Mouse (Mus musculus) common myeloid progenitor, adult 5-6 weeks (primary cell): ENCODE measurements at regions not wholly inside any gene's neighbourhood (a gene's known extent, or its start where the extent isn't known, plus 50 kb on each side); places are given as distances from the start of the nearest gene placed in this dataset.
A peak's percentile ranks its signal among the peaks of the same experiment; 100 is the strongest.

Source experiments
- ATAC-seq: replicated peaks from 2 replicates; pipeline ENCODE4 v1.8.0; 2016; ENCODE audit warnings: low read depth, mild to moderate bottlenecking, moderate TSS enrichment, inconsistent platforms; ENCODE audit not compliant: poor library complexity, severe bottlenecking

DNA sequence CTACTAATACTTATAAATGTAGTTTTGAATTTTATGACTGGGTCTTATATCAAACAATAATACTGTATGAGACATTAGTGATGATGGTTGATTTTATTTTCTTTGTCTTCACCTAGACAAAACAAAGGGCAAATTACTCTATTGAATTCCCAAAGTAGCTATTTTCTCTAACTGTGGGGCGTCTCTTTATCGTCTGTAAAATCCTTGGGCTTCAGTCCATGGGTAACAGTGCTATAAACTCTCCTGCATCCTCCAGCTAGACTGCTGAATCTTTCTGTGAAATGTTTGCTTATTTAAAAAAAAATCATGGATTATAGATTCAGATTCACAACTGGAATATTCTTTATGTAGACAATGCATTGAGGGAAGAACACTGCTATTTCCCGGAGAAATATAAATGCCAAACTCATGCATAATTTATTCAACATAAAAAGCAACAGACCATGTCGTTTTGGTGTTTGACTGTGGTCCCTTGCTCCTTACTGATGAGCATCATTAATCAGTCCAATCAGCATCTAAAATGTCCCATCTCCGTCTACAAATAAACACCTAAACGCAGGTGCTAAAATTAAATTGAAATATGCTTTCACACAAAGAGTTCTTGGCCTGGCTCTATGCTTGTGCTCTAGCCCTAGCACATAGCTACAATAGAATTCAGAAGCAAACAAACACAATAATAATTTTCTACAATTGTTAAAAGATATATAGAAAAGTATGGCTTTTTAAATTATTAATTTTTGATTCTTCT is 116.9 kb upstream of the Plekha5 start:
- no peak for ATAC-seq

DNA sequence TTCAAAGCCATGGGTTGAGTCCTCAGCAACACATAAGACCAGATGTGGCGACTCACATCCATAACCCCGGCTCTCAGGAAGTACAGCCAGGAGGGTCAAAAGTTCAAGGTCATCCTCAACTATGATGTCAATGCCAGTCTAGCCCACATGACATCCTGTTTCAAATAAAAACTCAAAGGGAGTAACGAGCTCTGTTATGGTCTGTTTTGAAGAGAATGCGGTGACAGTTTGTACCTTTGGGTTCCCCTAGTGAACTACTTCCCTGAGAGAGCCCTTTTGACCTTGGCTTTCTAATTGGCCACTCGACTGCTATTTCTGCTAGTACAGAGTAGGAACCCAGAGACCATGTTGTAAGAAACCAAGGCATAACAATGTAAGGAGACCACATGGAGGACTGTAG is 119.7 kb upstream of the Plekha5 start:
- no peak for ATAC-seq

DNA sequence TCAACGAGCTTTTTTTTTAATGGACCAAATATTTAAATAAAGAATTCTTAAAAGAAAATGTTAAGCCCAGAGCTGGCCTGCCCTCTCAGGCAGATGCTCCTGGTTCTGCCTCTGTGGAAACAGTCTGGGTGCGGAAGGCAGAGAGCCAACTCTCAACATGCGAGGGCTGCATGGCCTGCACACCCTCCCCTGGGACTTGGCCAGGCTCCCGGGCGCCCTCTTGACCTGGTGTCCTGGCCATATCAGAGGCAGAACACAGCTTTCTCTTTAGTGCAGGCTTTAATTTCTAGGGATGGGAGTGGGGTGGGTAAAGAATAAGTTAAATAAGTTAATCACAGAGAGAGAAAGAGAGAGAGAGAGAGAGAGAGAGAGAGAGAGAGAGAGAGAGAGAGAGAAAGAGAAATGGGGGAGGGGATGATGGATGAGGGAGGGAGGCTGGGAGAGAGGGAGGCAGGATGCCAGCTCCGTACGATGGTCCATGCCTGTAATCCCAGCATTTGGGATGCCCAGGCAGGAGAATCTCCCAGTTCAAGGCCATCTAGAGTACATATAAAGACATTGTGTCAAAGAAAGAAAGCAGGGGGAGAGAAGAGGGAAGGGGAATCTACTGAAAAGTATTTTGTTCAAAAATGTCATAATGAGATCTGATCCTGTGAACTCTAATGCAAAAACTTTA is 123.2 kb upstream of the Plekha5 start:
- ATAC-seq: no peak

- no peak for ATAC-seq
Measured at GRCm38 (mm10) chr6:140299653-140300052, 124.2 kb upstream of the Plekha5 start.

- no peak for ATAC-seq
Measured at GRCm38 (mm10) chr6:140297969-140298554, 125.8 kb upstream of the Plekha5 start.

GRCm38 (mm10) chr6:140297561-140297960 is 126.3 kb upstream of the Plekha5 start:
- no peak for ATAC-seq

DNA sequence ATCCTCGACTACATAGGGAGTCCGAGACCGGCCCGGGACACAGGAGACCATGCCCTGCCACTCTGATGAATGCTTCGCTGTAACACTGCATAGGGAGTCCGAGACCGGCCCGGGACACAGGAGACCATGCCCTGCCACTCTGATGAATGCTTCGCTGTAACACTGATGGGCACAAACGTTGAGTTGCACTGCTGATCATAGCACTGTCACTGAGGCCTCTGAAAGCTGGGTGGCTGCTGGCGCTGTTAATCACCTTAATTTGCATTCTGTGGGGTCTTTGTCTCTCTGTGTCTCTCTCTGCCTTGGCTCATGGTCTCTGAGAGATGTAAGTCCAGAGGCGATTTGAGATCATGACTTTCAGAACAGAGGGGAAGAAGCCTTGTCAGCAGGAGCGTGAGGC is 133.7 kb upstream of the Plekha5 start:
- no peak for ATAC-seq

- no peak for ATAC-seq
Measured at GRCm38 (mm10) chr6:140288799-140289198, 135.1 kb upstream of the Plekha5 start.

GRCm38 (mm10) chr6:140282285-140282577 is 141.6 kb upstream of the Plekha5 start:
- no peak for ATAC-seq

DNA sequence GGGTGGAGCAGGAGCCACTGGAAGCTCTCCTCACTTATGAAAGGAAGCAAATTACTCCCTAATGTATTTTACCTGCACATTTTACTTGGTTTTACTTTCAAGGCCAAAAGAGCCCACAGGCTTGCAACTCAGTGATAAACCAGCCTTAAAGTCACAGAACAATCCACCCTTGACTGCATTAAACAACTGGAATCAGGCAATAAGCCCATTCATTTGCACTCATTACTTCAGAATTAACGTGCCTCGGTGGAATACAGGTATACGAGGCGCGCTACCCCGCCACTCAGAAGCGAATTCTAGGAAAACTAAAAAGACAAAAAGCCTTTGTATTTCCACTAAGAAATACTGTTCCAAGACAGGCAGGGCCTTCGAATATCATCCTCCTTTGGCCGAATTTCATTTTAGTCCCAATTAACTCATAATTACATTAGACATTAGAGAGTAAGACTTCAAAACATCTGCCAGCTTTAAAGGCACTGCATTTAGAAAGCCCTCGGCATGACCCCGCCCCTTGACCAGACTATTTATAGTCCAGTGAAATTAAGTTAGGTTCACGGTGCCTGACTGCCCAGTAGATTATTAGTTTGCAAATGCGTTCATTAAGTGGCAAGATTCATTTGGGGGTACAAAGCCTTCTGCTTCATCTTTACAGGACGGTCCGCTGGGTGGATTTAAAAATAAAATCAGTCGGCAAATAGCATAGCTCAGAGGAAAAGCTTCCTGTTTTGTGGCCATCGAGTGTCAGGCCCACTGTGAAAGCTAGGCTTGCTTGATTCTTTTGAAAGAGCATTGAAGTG is 142.2 kb upstream of the Plekha5 start:
- ATAC-seq: 0 out of 2 replicates have a peak, but pooled peaks have one; percentile 56

DNA sequence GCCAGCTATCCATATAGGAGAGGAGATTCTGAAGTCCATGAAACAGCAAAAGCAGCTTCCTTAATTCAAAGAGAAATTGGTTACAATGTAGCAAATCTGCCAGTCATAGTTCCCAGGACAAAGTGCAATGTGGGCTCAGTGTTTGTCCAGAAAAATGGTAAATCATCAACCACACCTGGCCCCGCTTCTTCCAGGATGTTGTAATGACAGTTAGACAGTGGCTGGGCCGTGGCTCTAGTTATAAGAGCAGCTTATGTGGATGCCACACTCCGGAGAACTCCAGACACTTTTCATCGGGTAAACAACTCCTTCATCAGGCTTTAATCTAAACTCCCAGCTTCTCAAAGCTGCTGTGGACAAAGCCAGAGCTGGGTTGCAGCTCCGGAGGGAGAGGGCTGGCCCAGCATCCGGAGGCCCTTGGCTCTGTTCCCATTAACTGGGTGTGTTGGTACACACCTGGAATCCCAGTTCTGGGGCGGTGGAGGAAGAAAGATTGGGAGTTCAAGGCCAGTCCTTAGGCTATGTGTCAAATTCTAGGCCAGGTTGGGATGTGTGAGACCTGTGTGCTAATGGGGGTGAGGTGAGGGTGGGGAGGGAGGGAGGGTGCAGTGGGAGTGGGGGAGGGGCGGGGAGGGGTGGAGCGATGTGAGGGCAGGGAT is 142.9 kb upstream of the Plekha5 start:
- no peak for ATAC-seq

DNA sequence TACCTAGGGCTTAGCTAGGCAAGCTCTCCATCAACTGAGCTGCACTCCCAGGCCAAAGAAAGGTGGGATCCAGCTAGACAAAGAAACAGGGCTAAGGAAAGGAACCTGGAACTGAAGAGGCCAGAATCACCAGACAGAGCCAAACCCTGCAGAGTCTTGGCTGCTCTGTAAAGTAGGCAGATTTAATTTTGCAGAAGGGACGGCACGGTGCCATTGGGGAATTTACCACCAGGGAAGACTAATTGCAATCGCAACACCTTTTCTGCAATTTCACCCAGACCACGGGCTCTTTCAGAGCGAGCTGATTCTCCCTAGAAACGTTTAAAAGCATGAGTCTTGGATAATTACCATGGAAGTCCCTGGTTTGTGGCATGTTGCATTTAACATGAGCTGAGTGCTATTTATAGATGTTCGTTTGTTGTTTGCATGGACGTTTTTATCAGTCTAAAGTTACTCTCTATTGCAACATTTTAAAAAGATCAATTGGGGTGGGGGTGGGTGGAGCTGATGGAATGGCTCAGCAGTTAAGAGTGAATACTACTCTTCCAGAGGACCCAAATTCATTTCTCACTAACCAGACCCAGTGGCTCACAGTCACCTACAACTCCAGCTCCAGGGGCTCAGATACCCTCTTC is 144.0 kb upstream of the Plekha5 start:
- ATAC-seq: no peak

DNA sequence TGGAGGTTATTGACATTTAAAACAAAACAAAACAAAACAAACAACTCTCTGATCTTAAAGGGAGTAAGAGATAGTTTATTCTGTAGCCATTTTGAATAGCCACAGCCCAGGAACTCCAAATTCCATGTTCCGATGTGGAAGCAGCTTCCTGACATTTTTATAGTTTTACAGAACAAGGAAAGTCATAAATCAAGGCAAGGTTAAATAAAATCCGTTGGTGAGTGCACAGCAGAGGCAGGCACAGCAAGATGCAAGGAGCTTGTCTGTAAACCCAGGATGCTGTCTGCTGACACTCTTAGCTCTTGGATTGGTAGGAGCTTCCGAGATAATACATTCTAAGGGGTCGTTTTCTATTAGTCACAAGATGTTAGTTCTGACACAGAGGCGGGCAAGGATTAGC is 145.1 kb upstream of the Plekha5 start:
- no peak for ATAC-seq

DNA sequence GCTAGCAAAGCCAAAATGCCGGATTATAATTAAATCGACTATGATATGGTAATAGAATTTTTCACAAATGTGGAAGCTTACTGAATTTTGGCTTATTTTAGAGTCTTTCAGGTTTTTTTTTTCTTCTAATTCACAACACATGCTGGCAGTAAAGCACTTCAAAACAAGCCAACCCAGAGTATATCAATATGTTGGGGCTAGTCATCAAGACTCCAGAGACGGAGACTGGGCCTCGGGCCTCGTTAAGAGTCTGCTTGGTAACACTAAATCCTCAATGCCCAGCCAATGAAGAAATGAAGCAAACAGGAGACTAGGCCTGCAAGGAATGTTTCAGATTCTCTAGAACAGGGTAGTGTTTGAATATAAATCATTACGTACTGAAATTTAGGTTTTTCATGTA is 153.3 kb upstream of the Plekha5 start:
- ATAC-seq: no peak

DNA sequence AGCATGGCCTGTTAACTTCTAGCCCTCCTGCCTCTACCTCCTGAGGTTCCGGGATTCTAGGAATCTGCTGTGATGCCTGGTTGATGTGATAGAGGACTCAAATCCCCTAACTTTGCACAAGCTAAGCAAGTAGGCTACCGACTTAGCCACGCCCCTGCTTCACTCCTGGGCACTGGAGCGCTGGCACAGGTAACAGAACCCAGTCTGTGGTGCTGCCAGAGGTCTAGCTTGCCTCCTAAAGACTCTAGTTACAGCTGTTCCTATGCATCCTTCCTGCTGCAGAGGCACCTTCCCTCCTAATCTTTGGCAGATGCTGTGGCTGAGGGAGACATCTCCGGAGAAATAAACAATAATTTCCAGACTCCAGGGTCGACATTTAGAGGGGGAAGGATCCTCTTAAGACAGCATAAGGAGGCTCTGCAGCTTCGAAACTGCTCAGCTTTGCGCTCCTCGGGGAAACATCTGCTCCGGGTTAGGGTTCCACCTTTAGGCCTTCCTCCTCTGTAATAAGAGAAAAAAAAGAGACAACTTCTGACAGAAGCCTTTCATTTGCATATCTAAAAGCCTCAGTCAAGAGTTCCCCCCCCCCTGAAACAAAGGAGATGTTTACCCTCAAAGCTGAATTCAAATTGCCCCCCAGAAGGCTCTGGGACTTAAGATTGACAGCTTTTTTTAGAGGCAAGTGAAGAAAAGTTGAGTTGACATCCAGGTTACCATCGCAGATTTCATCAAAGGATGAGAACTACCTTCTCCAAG is 155.4 kb upstream of the Plekha5 start:
- no peak for ATAC-seq

DNA sequence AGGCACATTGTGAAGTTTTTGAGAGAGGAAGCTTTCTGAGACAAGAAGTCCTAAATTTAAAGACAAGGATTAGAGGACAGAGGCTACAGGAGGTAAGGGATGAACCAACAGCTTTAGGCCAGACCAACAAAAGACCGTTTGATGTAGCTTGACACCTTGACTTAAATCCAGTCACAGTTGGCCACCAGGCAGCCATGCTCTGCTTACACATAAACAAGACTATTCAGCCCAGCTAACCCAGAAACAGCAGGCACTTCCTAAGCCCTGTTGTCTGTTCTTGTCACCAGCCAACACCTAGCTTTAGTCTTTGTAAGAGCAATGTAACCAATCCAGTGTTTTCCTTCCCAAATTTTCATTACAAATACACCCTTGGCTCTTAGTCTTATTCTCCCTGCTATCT is 159.9 kb upstream of the Plekha5 start:
- ATAC-seq: no peak

- no peak for ATAC-seq
Measured at GRCm38 (mm10) chr6:140261813-140262212, 162.0 kb upstream of the Plekha5 start.

DNA sequence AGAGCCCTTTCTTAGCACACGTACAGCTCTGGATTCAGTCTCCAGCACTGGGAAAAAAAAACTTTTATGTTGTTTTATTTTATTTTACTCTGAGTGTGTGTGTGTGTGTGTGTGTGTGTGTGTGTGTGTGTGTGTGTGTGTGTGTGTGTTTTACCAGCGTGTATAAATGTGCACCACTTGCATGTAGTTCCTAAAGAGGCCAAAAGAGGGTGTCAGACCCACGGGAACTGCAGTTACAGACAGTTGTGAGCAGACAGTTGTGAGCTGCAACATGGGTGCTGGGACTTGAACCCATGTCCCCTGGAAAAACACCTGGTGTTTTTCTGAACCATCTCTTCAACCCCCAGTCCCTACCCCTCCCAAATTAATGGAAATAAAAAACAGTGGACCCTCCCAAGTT is 165.1 kb upstream of the Plekha5 start:
- no peak for ATAC-seq

DNA sequence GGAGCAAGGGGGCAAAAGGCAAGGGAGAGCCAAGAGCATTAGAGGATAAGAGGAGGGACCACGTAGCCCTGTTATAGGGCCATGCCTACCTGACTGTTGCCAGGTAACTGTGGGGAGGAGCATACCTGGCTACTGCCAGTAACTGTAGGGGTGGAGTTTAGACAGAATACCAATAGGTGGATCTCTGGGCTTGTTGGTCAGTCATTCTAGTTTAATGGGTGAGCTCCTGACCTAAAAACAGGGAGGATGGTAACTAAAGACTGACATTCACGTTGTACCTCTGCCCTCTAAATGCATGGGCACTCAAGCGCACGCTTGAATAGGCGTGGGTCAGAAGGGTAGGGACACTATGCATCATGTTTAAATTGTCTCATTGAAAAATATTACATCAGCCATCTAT is 165.8 kb upstream of the Plekha5 start:
- ATAC-seq: no peak
